Mouse (Mus musculus) spleen, postnatal 4 days (tissue): ENCODE measurements around the gene Crcp.

ENCODE experiments used
- DNase-seq, 2 experiments: peaks; one replicate each; pipeline ENCODE4 v3.0.0; 2022; ENCODE audit warnings: low spot score in 2 of 2

Gene Crcp

GRCm38 (mm10) chr5:130089626-130090393, 60.7 kb downstream of the Crcp start:
- DNase-seq, result no peak

DNA sequence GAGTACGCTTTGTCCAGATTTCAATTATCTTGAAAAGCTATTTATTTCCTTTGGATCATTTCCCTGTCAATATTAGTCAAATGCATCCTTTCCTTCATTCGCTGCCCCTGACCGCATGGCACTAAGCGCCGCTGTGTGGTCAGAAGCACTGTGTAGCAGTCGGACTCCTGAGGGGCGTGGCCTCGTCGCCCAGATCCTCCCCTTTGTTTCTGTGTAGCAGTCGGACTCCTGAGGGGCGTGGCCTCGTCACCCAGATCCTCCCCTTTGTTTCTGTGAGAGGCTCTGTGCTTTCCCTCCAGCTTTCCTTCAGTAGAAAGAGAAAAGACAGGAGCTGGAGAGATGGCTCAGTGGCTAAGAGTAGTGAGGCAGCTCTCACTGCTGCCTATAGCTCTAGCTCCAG, 67.7 kb downstream of the Crcp start:
- no peak for DNase-seq

- DNase-seq, result no peak
Observed at GRCm38 (mm10) chr5:130097837-130098236, 68.7 kb downstream of the Crcp start.

DNA sequence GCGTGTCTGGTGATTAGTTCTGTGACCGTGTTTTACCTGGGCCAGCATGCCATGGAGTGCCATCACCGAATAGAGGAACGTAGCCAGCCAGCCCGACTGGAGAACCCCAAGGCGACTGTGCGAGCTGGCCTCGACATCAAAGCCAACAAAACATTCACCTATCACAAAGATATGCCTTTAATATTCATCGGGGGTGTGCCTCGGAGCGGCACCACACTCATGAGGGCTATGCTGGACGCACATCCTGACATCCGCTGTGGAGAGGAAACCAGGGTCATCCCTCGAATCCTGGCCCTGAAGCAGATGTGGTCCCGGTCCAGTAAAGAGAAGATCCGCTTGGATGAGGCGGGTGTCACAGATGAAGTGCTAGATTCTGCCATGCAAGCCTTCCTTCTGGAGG, 72.6 kb downstream of the Crcp start:
- no peak for DNase-seq

GRCm38 (mm10) chr5:130109348-130109747, 80.3 kb downstream of the Crcp start:
- no peak for DNase-seq
